Mouse (Mus musculus) liver, embryonic 12.5 days (tissue): ENCODE results near the gene Prkca. TPM values are rescaled to one million over a fixed set of nuclear protein-coding genes. Genes with fewer than 3 reads are reported as not detected.
A peak's percentile ranks its signal among the peaks of the same experiment; 100 is the strongest.

Experiments
- ATAC-seq: fragments of 200-750 bp; cut with Nextera tagmentation; 2 replicates; pipeline ENCODE4 v1.8.0; 2017; ENCODE audit warnings: moderate number of reproducible peaks, mild to moderate bottlenecking, moderate library complexity
- H3K27ac ChIP-seq: fragments of 300-500 bp; sonication (generic); 2 replicates; pipeline ENCODE4 v1.5.1; 2016; ENCODE audit warnings: mild to moderate bottlenecking
- H3K27me3 ChIP-seq: fragments of 300-500 bp; sonication (generic); replicated peaks from 2 replicates; pipeline ENCODE4 v1.6.1; 2016; ENCODE audit warnings: mild to moderate bottlenecking, moderate library complexity
- H3K36me3 ChIP-seq: fragments of 300-500 bp; sonication (generic); 2 replicates; pipeline ENCODE4 v1.6.1; 2016; ENCODE audit warnings: mild to moderate bottlenecking, moderate library complexity
- H3K4me1 ChIP-seq: fragments of 300-500 bp; sonication (generic); 2 replicates; pipeline ENCODE4 v1.6.1; 2016
- H3K4me2 ChIP-seq: fragments of 300-500 bp; sonication (generic); 2 replicates; pipeline ENCODE4 v1.6.1; 2016; ENCODE audit warnings: mild to moderate bottlenecking, moderate library complexity
- H3K4me3 ChIP-seq: fragments of 300-500 bp; sonication (generic); 2 replicates; pipeline ENCODE4 v1.5.1; 2016; ENCODE audit warnings: mild to moderate bottlenecking, moderate library complexity
- H3K9ac ChIP-seq: fragments of 300-500 bp; sonication (generic); 2 replicates; pipeline ENCODE4 v1.6.1; 2016; ENCODE audit warnings: mild to moderate bottlenecking, moderate library complexity
- H3K9me3 ChIP-seq: fragments of 300-500 bp; sonication (generic); replicated peaks from 2 replicates; pipeline ENCODE4 v1.6.1; 2016; ENCODE audit warnings: mild to moderate bottlenecking, moderate library complexity
- WGBS: fragments of 180-500 bp; shearing (Covaris S2); methylation state at CpG from one replicate; pipeline ENCODE4 v1.1.7; 2016; ENCODE audit not compliant: insufficient replicate concordance; 5-methylcytosine and 5-hydroxymethylcytosine counted together
- polyA plus RNA-seq: library from polyadenylated mRNA; unstranded; fragments of >200 nt; fragmentation: Nextera tagmentation; extraction: Ambion mirVana; gene quantifications from 2 replicates; pipeline ENCODE4 v1.2.1, GENCODE M21; 2016

Gene Prkca
- 6.4 and 7.5 TPM in 2 replicates for polyA plus RNA-seq

DNA sequence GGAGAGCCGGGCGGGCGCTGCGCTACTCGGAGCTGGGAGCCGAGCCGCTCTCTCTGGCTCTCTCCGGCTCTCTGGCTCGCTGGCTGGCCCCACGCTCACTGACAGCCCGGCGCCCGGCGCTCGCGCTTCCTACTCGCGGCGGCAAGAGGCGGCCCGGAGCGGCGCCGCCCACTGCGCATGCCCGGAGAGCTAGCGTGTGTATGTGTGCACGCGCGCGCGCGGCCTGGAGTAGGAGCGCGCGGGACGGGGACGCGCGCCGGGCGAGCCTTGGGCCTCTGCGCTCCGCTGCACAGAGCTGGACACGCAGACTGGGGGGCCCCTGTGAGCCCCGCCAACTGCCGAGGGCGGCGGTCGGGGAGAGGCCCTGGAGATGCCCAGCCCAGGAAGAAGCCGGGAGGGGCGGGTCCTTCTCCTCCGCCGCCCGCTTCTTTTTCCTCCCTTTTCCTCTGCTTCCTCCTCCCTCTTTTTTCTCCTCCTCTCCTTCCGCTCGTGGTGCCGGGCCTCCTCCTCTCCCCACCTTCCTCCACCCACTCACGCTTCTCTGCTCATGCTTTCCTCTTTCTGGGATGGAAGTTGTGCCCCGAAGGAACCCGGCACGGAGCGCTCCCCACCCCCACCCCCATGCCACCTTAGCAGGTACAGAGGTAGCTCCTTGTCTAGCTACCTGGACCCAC lies at the start of gene Prkca:
Gene Prkca, minus strand, starts transcription at position 140 of the 674 bp plus-strand sequence.
- no peaks in the 10 kb centered on the region for H3K9me3 ChIP-seq
- peaks cover 32% of the 10 kb centered on the region for H3K4me1 ChIP-seq
- peak within 1 kb of the TSS; percentile 73 for H3K27ac ChIP-seq
- H3K4me3 ChIP-seq = peak within 1 kb of the TSS; percentile 77
- no peaks in the 10 kb centered on the region for H3K36me3 ChIP-seq
- peaks cover 60% of the 10 kb centered on the region for H3K27me3 ChIP-seq
- peak within 1 kb of the TSS; percentile 76 for H3K9ac ChIP-seq
- under 1% methylated on average over 45 of the region's 63 CpGs for WGBS
- peak; percentile 95 for ATAC-seq
- peak within 1 kb of the TSS; percentile 98 for H3K4me2 ChIP-seq

DNA sequence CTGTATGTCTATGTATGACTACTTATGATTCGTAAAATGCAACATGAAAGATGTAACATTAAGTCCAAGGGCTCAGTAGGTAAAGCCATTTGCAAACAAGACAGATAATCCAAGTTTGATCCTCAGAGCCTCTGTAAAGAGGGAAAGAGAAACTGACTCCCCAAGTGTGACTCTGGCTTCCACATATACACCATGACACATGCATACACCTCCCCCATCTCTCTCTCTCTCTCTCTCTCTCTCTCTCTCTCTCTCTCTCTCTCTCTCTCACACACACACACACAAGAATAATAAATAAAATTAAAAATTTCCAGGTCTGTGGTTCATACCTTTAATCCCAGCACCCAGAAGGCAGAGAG lies 41.9 kb upstream of the Prkca start:
- WGBS = 74% methylated on average over 1 of the region's 1 CpGs
- ATAC-seq = no peak
- no peak overlapping the region for H3K27ac ChIP-seq

DNA sequence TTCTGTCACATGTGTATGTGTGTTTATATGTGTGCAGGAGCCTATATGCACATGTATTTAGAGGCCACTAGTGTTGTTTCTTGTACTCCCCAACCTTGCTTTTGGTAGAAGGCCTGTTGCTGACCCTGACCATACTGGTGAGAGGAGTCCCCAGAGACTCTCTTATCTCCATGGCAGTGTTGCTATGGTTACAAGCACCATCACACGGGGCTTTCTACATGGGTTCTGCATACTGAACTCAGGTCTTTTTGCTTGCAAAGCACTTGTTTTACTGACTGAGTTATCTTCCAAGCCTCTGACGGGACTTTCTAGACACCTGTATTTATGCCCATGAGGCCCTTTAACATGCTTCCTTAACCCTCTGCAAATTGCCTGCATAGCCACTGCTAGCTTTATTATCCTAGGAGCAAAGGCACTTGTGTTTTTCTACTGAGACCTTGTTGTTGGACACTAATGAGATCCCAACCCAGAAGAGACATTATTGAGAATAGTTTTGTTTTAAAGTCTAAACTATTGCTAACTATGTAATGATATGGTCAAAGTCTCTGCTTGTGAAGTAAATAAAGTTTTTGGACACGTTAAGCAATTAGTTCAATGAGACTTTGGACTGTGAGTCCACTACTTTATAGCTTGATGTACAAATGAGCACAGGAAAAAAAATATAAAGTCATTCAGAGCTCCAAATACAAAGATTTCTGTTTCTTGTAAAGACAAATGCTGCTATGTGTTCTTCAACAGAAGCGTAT lies 41.4 kb upstream of the Prkca start:
- Histone ChIP-seq H3K27me3 (no peaks in the 10 kb centered on the region), H3K36me3 (no peaks in the 10 kb centered on the region), H3K27ac (no peak overlapping the region), H3K4me1 (peaks cover 4% of the 10 kb centered on the region; the same call in 1 of the 2 replicates), H3K9me3 (no peaks in the 10 kb centered on the region), H3K4me3 (no peak overlapping the region), H3K4me2 (no peak overlapping the region), H3K9ac (no peak overlapping the region)
- no peak for ATAC-seq
- WGBS = 44% methylated on average over 4 of the region's 4 CpGs

More for the DNA sequence above, 41.9 kb upstream of the Prkca start:
- Histone ChIP-seq H3K4me2 (no peak overlapping the region), H3K36me3 (no peaks in the 10 kb centered on the region), H3K27me3 (no peaks in the 10 kb centered on the region), H3K9me3 (no peaks in the 10 kb centered on the region), H3K4me1 (peaks cover 4% of the 10 kb centered on the region; the same call in 1 of the 2 replicates), H3K4me3 (no peak overlapping the region), H3K9ac (no peak overlapping the region)

DNA sequence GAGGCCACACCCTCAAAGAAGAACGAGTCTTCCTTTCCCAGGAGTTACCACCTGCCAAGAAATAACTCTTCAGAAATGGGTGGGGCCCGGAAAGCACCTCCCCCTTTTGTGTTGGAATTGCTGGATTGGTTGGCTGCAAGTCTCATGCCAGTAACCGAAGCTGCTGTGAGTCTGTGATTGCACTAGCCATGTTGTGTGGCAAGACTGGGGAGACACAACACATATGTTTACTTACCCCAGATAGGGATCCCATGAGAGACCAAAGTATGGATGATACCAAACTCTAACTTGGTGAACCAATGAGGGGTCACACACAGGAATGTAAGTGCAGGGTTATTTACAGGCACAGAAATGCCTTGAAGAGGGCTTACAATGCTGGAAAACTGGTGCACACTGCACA lies 38.9 kb upstream of the Prkca start:
- Histone ChIP-seq H3K4me1 (peaks cover 4% of the 10 kb centered on the region; the same call in 1 of the 2 replicates), H3K36me3 (no peaks in the 10 kb centered on the region), H3K4me2 (no peak overlapping the region), H3K9ac (no peak overlapping the region), H3K27ac (no peak overlapping the region), H3K9me3 (no peaks in the 10 kb centered on the region), H3K4me3 (no peak overlapping the region), H3K27me3 (no peaks in the 10 kb centered on the region)
- no peak for ATAC-seq
- 55% methylated on average over 3 of the region's 3 CpGs for WGBS

DNA sequence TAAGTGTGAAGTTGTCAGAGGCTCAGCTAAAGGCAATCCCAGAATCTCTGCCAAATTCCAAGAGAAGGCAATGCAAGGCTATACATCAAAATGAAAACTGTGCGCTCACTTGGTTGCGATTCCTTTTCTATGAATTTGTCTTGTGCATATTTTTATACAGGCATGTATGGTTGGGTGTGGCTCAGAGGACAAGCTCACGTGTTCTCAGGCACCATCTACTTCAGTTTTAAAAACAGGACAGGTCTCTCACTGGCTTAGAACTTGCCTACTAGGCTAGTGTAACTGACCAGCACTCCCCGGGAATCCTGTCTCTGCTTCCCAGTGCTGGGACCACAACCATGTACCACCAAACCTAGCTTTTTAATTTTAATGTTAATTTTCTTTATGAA lies 34.6 kb upstream of the Prkca start:
- no peak overlapping the region for H3K27ac ChIP-seq
- no peak for ATAC-seq
- H3K9me3 ChIP-seq = no peaks in the 10 kb centered on the region
- no peak overlapping the region for H3K4me2 ChIP-seq
- H3K27me3 ChIP-seq = peaks cover 9% of the 10 kb centered on the region; the same call in 1 of the 2 replicates
- no peak overlapping the region for H3K9ac ChIP-seq
- H3K4me3 ChIP-seq = no peak overlapping the region
- WGBS = 72% methylated on average over 4 of the region's 4 CpGs
- no peaks in the 10 kb centered on the region for H3K36me3 ChIP-seq
- no peaks in the 10 kb centered on the region for H3K4me1 ChIP-seq

DNA sequence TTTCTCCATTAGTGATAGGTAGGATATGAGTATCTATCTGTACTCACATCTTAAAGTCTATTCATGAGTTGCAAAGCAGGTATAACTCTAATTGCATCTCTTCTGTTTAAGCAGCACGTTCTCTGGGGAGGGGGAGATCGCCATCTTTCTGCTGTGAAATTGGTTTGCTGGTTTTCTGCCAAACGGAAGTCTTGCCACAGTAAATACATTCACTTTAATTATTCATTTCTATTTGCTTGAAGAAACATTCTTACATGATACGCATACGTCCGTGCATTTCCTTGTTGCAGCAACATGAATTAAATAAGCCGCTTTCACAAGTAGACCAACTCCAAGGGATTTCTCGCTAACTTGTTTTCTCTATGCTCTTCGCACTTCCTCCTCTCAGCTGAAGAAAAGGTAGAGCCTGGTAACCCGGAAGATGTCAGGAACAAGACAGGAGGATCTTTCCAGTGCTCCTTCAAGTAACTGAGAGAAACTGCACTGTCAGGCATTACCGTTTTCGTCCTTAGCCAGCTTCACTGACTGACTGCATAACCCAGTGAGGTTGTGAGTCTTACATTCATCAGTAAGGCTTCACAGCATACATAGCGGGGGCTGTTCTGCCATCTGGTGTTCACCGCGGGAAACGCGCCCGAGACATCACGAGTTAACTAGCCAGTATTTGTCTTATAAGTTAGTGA lies 34.1 kb upstream of the Prkca start:
- H3K9ac ChIP-seq = no peak overlapping the region
- peaks cover 9% of the 10 kb centered on the region; the same call in 1 of the 2 replicates for H3K27me3 ChIP-seq
- no peak for ATAC-seq
- H3K27ac ChIP-seq = no peak overlapping the region
- no peaks in the 10 kb centered on the region for H3K36me3 ChIP-seq
- no peaks in the 10 kb centered on the region for H3K9me3 ChIP-seq
- H3K4me1 ChIP-seq = no peaks in the 10 kb centered on the region
- WGBS = 33% methylated on average over 19 of the region's 19 CpGs
- no peak overlapping the region for H3K4me2 ChIP-seq
- no peak overlapping the region for H3K4me3 ChIP-seq

DNA sequence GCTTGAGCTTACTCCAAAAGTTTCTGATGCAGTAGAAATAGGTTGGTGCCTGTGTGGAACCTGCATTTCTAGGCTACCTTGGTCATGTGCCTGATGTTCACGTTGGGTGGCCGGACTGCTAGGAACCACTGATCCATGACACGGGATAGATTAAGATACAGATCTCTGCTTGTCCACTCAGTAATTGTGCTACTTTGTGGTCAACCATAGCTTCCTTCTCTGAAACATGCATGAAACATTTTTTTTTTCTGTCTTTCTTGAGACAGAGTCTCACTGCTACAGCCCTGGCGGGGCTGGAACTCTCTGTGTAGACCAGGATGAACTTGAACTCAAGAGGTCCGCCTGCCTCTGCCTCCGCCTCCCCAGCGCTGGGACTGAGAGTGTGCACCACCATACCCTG lies 33.1 kb upstream of the Prkca start:
- Histone ChIP-seq H3K9me3 (no peaks in the 10 kb centered on the region), H3K4me1 (no peaks in the 10 kb centered on the region), H3K27me3 (peaks cover 9% of the 10 kb centered on the region; the same call in 1 of the 2 replicates), H3K9ac (no peak overlapping the region), H3K36me3 (no peaks in the 10 kb centered on the region), H3K4me3 (no peak overlapping the region), H3K4me2 (no peak overlapping the region), H3K27ac (no peak overlapping the region)
- 59% methylated on average over 7 of the region's 7 CpGs for WGBS
- no peak for ATAC-seq

DNA sequence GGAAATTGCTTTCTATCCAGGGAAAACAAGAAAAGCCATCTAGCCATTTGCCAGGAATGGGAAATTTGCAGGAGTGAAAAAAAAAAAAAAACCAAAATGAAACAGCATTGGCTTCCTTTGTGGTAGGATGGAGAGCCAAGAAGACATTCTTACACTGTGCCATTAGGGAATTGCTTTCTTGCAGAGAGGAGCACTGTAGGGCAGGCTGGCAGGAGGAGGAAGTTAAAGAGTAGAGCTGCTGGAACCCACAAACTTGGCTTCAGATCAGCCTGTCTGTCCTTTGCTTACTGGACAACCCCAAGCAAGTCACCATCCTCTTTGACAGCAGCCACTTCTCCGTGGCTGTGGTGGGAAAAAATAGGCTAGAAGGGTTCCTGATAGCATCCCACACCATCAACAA lies 23.3 kb upstream of the Prkca start:
- no peak for ATAC-seq
- H3K4me1 ChIP-seq = peaks cover 6% of the 10 kb centered on the region
- no peak overlapping the region for H3K27ac ChIP-seq
- no peaks in the 10 kb centered on the region for H3K36me3 ChIP-seq
- H3K4me3 ChIP-seq = no peak overlapping the region
- H3K9ac ChIP-seq = no peak overlapping the region
- 33% methylated on average over 1 of the region's 1 CpGs for WGBS
- no peaks in the 10 kb centered on the region for H3K9me3 ChIP-seq
- peaks cover 42% of the 10 kb centered on the region for H3K27me3 ChIP-seq
- H3K4me2 ChIP-seq = no peak overlapping the region

DNA sequence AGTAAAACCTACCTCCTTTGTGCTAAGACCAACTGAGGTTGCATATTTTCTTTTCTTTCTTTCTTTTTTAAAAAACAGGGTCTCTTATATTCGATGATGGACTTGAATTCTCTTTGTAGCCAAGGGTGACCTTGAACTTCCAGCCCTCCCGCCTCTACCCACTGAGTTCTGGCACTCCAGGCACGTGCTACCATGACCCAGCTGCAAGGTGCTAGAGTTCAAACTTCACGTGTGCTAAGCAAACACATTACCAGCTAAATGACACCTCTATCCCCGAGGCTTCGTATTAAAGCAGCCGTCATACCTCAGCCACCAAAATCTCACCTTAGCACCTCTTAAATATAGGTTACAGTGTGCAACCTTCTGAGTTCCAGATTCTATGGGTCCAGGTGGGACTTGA lies 21.9 kb upstream of the Prkca start:
- Histone ChIP-seq H3K4me2 (no peak overlapping the region), H3K27me3 (peaks cover 37% of the 10 kb centered on the region), H3K4me1 (peaks cover 11% of the 10 kb centered on the region), H3K4me3 (no peak overlapping the region), H3K9ac (no peak overlapping the region), H3K9me3 (no peaks in the 10 kb centered on the region), H3K36me3 (no peaks in the 10 kb centered on the region), H3K27ac (no peak overlapping the region)
- WGBS = 55% methylated on average over 7 of the region's 7 CpGs
- no peak for ATAC-seq

DNA sequence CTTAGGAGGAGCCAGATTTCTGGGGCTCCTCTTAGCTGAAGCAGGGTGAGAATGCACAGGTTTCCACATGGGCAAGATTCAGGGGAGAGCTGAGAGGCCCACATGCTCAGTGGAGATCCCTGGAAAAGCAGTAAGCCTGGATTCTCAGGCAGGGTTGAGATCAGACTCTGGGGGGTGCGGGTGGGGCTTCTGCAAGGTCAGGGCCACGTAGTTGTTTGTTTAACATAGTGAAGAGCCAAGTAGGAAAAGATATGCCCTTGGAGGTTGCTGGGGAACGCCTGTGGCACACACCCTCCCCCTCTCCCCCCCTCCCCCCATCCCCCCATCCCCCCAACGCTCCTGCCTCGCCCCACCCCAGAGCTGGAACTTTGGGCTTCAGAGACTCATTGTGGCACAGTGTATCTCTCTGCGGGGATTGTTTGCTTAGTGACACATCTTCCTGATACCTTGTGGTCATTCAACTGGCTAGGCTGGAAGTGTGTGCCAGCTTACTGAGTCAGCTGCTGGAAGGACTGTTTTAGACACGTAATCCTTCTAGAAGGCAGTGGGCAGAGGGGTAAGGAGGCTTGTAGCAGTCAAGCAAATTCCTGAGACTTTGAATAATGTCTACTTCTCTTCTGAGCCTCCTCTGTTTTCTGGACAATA lies 21.3 kb upstream of the Prkca start:
- H3K4me3 ChIP-seq = no peak overlapping the region
- H3K9ac ChIP-seq = no peak overlapping the region
- H3K4me2 ChIP-seq = no peak overlapping the region
- H3K9me3 ChIP-seq = no peaks in the 10 kb centered on the region
- WGBS = 25% methylated on average over 7 of the region's 7 CpGs
- H3K36me3 ChIP-seq = no peaks in the 10 kb centered on the region
- peaks cover 16% of the 10 kb centered on the region for H3K4me1 ChIP-seq
- H3K27ac ChIP-seq = no peak overlapping the region
- no peak for ATAC-seq
- peaks cover 37% of the 10 kb centered on the region for H3K27me3 ChIP-seq

DNA sequence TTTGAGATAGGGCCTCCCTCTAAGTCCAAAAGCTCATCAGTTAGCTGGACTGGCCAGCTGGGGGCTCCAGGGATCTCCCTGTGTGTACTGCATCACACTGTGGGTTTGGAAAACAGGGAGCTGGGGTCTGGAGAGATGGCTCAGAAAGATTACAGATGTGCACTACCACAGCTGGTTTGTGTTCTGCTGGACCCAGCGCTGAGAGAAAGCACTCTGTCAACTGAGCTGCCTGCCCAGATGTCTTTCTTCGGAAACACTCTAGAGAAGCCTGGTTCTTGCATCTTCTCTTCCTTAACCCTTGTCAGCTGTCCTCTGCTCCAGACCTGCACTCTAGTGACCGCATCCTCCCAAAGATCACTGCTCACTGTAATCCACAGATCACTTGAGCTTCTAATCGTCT lies 20.3 kb upstream of the Prkca start:
- Histone ChIP-seq H3K27me3 (peaks cover 38% of the 10 kb centered on the region), H3K4me3 (no peak overlapping the region), H3K4me2 (no peak overlapping the region), H3K4me1 (peaks cover 16% of the 10 kb centered on the region), H3K27ac (no peak overlapping the region), H3K9ac (no peak overlapping the region), H3K9me3 (no peaks in the 10 kb centered on the region), H3K36me3 (no peaks in the 10 kb centered on the region)
- WGBS = 68% methylated on average over 4 of the region's 4 CpGs
- no peak for ATAC-seq

DNA sequence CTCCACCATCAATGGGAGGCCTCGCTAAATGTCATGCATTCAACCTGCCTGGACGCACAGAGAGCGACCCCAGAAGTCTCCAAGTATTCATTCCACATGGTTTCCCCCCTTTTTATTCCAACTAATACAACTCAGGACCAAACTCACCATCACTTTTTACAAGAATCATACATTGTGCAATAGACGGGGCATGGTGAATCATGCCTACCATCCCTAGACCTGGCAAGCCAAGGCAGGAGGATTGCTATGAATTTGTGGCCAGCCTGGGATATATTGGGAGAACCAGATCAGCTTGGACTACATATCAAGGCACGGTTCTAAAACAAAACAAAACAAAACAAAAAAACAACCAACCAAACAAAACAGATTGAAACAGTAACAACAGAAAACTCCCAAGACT lies 19.2 kb upstream of the Prkca start:
- no peak overlapping the region for H3K4me3 ChIP-seq
- no peaks in the 10 kb centered on the region for H3K9me3 ChIP-seq
- no peak overlapping the region for H3K4me2 ChIP-seq
- peaks cover 21% of the 10 kb centered on the region for H3K4me1 ChIP-seq
- peaks cover 42% of the 10 kb centered on the region for H3K27me3 ChIP-seq
- 64% methylated on average over 5 of the region's 5 CpGs for WGBS
- no peak overlapping the region for H3K9ac ChIP-seq
- ATAC-seq = no peak
- H3K36me3 ChIP-seq = no peaks in the 10 kb centered on the region
- H3K27ac ChIP-seq = no peak overlapping the region
